Mouse (Mus musculus) layer of hippocampus, adult 11-12 months (tissue): ENCODE measurements around the gene Chd1.

Experiments
- DNase-seq: peaks from one replicate; pipeline ENCODE4 v3.0.0; 2022; ENCODE audit warnings: low spot score

Gene Chd1

DNA sequence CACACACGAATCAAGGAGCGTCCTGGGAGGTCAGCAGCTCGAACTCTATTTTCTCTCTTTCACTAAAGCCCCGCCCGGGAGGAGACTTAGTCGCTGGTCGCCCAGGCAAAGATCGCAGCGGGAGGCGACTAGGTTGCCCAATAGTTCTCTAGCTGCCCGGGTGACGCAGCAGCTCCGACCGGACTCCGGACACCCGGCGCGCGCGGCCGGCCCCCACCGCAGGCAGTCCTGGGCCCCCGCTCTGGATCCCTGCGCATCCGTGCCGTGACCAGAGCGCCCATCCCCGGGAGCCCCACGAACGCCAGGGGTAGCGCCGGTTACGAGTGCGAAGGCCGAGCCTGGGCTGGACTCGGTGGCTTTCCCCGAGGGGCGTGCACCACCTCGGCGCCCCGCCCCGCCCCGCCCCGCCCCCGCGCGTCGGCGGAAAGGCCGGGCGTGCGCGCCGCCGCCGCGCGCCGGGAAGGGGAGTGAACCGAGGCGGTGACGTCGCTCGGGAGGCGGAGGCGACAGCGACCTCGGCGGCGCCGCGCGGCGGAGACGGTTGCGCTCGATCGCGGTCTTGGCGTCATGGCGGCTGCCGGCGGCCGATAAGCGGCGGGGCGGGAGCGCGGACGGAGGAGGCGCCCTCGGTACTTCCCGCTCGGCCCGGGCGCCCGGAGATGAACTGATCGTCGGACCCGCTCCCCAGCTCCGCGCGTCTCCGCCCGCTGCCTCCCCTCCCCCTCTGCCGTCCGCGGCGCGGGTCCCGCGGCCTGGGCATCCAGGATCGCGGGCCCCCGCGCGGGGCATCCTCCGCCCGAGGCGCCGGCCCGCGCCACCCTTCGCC lies at the start of gene Chd1:
Gene Chd1 (plus strand): TSS at position 493 of the 826 bp plus-strand sequence.
- DNase-seq = peak; percentile 86

DNA sequence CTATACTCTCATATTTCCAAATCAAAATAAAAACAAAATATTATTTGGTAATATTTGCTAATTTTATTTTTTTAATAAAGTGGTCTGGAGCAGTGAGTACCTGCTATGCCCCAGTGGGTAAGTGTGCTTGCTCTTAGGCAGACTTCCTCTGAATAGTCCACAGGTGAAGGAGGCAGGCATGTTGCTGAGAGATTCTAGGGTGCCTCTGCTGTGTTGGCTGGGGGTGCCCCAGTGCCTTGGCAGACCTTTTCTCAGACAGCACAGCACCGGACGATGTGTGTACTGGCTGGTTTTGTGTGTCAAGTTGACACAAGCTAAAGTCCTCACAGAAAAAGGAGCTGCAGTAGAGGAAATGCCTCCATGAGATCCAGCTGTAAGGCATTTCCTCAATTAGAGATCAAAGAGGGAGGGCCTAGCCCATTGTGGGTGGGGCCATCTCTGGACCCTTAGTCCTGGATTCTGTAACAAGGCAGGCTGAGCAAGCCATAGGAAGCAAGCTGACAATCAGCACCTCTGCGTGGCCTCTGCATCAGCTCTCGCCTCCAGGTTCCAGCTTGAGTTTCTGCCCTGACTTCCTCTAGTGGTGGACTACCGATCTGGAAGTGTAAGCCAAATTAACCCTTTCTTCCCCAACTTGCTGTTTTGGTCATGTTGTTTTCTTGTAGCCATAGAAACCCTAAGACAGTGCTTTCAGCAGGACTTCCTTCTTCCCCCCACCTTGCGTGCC lies 47.7 kb upstream of the Chd1 start:
- no peak for DNase-seq

DNA sequence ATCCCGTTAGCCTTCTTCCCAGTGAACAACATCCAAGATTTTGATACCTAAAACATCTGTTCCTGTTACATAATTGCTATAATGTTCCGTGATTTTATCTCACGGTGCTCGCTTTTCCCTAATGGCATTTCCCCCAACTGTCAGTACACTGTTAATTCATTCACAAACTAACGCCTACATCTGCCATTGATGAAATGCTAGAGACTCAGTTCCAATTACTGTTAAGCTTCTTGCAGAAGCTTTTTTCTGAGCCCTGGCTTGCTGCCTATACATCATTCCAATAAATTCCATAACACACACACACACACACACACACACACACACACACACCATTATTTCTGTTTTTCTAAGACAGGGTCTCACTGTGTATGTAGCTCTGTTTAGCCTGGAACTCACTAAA lies 31.9 kb upstream of the Chd1 start:
- no peak for DNase-seq

DNA sequence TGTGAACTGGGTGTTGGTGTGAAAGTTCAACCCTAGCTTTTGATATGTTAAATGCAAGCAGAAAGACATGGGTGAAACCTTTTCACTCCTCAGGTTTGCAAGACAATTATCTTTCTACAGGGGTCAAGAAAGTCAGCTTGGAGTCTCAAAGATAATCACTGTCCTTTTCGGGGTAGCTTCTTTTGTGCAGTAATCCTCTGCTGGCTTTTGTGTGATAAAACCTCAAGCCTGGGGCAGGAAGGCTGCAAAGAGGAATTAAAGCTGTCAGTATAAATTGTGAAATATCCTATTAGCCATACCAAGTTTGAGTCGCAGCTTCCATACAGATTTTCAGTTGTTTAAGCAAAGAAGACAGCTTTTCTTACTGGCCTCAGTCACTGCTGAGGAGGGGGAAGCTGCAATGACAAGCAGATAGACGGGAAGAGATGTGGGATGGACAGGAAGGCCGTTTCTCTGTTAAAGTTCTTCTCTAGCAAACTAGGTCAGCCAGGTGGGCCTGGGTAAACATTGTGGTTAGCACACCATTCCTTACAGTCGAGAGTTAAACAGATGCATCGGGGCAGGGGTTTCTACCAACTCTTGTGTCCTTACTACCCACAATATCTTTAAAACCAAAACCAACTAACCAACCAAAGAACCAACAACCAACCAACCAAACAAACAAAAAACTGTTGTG lies 26.7 kb upstream of the Chd1 start:
- no peak for DNase-seq

DNA sequence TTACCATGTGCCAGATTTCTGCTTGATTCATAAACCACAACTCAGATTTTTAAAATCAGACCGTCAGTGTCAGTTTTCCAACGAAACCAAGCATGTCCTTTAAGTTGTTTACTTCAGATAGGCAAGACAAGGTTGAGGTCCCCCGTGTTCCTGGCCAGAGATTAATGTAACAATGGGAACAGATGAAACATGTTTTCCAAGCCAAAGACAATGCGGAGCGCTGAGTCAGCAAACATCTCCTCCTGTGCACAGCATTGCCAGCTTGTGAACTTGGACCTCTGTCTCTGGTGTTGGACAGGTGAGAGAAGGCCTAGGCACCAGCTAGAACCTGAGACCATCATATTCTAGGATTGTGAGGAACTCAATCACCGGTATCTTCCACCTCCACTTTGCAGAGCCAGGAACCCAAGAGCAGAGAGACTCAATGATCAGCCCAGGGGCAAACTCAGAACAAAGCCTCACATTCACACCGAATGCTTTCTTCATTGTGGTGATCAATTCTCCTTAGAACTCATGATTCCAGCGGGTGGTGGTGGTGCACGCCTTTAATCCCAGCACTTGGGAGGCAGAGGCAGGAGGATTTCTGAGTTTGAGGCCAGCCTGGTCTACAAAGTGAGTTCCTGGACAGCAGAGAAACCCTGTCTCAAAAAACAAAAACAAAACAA lies 24.7 kb upstream of the Chd1 start:
- no peak for DNase-seq

DNA sequence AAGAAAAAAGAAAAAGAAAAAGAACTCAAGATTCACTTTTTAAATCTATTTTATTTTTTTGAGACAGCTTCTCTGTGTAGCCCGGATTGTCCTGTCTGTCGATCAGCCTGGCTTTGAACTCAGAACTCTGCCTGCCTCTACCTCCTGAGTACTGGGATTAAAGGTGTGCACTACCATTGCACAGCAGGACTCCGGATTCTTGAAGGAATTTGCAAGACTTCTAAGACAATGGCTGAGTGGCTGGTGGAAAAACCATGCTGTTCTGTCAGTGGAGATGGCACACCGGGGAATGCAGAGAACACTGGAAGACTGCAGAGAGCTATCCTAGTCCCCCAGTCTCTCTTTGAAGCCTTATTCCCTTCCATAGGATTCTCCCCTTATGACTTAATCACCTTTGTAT lies 24.1 kb upstream of the Chd1 start:
- no peak for DNase-seq

DNA sequence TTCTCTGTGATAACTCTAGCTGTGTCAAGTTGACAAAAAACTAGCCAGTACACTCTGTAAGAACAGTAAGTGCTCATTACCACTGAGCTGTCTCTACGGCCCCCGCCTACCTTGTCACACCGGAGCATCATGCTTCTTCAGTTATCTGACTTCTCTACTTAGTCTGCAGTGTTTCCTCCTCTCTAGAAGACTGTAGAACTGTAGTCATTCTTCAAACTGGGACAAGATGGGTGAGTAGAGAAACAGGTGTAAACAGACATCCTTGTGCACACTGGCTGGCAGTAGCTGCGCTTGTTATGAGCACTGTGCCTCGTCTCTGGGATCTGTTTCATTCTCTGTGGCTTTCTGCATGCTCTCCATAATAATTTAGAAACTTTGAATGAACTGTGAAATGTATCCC lies 18.4 kb upstream of the Chd1 start:
- DNase-seq = no peak

DNA sequence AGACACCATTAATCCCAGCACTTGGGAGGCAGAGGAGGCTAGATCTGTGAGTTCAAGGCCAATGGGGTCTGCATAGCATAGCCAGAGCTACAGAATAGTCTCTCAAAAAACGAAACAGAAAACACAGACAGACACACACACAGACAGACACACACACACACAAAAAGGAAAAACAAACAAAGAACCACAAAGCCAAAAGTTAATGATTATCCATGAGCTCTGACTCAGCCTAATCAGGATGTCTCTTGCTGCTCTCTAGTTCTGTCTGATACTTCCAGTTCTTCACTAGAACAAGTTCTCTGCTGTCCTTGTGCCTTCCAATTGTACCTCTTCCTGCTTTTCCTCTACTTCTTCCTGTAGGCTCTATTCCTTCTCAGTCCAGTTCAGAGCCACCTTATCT lies 14.5 kb upstream of the Chd1 start:
- DNase-seq = no peak

DNA sequence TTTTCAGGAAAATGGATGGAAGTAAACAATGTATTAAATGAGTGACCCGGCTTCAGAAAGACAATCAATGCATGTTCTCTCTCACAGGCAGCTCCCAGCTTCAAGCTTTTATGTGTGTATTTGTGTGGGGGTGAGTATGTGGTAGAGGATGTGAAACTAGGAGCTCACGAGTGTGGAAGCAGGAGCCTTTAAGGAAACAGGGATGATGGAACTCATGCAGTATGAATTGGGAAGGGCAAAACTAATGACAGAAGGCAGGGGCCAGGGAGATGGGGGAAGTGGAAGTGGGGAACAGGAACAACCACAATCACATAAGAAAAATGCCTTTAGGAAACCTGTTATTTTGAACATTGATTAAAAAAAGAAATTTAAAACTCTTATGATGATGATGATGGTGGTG lies 9.2 kb upstream of the Chd1 start:
- DNase-seq = no peak

DNA sequence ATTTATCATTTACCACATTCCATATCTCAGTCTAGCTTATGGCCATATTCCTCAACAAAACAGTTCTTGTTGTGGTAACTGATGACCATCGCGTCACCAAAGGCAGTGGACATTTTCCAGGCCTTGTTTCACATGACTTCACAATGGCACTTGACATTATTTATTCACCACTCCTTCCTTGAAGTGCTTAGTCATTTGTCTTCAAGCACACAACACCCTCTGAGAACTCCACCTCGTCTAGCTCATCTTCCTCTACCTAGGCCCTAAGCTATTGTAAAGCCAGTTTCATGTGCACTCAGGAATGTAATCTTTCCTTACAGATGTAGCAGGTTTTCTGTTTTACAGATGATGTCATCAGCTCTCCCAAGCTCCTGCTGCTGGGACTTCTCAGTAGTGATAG lies 5.8 kb upstream of the Chd1 start:
- DNase-seq = no peak

DNA sequence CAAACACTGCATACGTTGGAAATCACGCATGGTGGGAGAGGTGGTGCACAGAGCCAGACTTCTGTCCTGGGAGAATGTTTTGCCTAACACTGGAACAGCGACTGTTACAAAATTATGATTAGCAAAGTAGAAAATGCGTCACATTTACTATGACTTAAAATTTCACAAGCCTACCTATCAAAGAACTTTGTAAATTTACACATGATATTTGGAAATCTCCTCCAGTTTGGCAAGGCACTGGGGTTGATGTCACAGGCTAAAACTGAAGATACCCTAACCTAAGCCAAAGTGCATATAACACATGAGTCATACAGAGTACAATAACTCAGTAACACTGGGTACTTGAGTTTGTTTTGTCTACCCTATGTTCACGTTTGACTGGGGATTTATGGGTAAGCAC lies 3.3 kb upstream of the Chd1 start:
- DNase-seq = no peak

DNA sequence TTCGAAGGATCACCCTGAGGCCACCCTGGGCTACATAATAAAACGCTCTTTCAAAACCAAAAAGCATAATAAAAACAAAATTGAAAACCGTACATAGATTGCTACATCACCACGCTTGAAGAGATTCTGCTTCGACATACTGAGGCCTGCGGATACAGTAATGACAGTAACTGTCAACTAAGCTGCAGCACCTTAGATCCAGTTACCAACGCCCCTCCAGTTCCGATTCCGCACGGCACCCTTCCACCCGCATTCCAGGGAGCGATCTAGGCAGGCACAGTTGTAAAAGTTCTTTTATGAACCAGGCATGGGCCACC lies 651 bp upstream of the Chd1 start:
- no peak for DNase-seq

DNA sequence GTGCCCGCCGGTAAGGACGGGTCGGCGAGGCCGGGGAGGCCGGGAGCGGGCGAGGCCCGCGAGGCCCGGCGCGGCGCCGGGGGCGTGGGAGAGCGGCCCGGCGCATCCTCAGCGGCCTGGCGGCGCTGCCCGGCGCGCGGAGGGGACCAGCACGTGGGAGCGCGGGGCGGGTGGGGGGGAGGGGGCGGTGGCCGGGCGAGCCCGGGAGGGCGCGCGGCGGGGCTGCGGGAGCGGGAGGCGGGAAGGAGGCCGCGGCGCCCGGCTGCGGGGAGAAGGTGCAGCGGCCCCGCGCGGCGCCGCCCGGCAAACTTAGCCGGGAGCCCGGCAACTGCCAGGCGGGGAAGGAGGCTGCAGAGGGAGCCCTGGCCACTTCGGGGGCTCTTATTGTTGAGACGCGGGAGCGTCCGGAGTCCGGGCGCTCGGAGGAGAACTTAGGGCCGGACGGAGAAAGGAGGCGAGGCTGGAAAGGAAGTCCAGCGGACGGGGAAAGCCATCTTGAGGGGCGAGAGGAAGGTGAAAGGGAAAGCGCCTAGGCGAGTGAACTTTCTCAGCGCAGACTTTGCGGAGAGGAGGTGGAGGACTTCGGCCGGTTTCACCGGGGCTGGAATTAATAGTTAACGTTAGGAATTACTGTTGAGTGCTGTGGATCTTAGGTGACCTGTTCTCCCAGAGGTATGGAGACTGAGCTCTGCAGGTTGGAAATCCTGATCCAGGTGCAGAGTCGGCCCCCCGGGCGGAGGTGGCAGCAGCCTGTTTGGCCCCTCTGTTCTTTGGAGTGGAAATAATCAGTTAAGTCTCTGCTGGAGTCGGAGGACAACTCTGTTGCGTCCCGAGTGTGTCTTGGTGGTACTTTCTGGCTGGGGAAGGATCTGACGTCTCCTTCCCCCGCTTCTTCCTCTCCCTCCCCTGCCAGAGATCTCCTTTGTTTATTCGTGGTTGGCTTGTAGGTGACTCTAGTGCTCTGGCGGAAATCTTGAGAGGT lies 827 bp downstream of the Chd1 start:
- peak; percentile 18 for DNase-seq

DNA sequence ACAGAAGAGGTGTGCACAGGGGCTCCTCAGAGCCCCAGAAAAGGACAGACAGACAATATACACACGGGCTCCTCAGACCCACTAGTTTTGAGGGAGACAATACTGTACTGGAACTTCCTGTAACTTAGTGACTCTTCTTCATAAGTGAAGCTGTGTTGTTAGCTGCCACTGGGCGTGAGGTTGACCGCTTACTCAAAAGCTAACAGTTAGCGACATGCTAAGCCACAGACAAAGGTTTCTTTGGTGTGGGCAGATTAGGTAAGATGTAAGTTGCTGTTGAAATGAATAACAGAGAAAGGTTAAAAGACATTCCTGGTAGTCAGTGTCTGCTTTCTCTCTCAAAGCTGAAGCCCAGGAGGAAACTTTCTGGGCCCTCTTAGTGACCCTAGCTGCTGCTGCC lies 9.7 kb downstream of the Chd1 start:
- DNase-seq = no peak

DNA sequence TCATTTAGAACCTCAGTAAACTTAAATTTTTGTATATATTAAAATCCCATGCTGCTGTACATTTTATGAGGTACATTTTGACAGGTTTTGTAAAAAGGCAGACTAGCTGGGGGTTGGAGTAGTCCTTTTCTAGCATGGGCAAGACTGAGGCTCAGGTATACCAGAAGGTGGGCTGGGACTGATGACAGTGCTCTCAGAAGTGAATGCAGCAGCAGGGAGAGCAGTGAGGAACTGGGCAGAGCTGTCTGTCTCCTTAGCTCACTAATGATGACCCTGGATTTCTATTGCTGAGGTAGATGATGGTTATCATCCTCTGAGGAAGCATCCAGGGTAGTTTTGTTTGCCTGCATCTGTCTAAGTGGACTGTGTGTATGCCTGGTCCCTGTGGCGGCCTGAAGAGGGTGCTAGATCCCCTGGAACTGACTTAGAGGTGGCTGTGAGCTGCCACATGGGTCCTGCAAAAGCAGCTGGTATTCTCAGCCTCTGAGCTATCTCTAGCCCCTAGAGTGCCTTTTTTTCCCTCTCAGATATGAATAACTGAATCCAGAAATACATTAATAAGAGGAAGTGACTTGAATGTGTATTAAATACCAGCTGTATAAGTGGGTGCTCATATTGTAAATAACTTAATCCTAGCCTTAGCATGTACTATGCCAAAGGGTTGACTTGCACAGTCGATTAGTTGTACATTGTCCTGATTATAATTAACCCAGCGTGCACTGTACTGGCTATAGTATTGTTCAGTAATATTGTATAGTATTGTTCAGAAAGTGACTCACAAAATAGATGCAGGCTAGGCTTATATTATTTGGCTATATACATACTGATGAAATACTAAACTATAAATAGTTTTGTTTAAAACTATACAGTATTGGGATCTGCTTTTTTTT lies 10.5 kb downstream of the Chd1 start:
- no peak for DNase-seq

DNA sequence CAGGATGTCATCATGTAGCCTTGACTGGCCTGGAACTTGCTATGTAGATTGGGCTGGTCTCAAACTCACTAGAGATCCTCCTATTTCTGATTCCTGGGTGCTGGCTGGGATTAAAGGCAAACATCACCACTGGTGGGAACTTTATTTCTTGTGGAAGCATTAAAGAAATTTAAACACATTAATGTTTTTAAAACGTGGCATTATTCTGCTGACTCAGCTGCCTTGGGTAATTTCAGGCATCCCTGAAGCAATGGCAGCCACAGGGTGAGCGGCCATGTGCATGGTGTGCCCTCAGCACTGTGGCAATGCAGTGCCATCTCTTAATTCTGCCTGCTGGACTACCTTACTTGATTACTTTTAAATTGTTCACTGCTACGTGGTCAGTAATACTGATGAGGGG lies 11.2 kb downstream of the Chd1 start:
- DNase-seq = no peak

DNA sequence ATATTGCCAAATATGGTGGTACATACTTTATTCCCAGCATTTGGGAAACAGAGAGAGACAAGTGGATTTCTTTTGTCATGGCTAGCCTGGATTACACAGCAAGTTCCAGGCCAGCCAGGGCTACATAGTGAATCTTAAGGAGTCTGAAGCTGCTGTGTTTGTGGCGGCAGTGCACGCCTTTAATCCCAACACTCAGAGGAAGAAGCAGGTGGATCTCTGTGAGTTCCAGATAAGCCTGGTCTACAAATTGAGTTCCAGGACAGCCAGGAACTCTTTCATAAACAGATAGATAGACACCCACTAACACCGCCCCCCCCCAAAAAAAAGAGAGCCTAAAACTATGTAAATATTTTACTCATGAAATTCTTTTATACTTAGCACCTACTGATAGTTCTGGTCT lies 16.1 kb downstream of the Chd1 start:
- DNase-seq = no peak

DNA sequence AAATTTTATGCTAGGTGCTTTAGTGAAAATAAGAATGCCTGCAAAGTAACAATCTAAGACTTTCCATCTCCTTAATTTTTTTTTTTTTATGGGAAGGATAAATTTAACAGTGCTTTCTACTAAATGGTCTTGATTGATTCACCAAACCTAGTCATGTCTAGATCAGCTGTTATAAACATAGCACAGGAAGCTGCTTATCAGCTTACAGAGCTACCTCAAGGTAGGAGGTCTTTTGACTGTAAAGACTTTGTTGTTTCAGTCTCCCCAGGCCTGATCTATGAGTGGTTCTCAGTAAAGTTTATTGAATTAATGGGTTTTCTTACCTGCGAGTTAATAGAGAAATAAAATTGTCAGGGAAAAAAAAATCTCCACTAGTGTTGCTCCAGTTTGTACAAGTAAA lies 18.5 kb downstream of the Chd1 start:
- DNase-seq = no peak

DNA sequence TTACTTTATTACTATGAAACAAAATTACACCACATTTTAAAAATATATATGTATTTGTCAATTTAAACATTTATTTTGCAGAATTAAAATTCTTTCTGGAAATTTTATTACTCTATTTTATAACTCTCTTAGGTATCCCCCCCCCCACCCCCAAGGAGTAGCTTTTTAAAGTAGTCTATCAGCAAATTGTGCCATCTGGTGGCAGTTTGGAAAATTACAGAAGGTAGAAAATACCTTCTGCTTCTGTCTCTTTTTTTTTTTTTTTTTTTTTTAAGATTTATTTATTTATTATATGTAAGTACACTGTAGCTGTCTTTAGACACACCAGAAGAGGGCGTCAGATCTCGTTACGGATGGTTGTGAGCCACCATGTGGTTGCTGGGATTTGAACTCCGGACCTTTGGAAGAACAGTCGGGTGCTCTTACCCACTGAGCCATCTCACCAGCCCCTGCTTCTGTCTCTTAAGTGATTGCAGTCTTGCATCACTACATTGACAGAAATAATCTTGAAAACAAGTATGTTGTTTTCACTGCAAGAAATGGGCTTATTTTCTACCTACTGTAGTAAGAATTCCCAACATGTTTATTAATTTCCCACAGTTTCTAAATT lies 19.2 kb downstream of the Chd1 start:
- peak; percentile 41 for DNase-seq

DNA sequence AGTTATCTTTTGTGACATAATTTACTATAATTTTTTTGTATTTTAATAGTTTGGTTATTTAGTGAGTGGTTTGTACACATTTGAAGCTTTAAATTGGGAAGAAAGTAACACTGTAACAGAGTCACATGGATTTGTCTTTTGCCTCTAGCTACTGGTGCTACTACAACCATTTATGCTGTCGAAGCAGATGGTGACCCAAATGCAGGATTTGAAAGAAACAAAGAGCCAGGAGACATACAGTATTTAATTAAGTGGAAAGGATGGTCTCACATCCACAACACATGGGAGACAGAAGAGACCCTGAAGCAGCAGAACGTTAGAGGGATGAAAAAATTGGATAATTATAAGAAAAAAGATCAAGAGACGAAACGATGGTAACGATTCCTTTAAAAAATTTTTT lies 26.9 kb downstream of the Chd1 start:
- no peak for DNase-seq
